Mouse (Mus musculus) embryonic facial prominence, embryonic 11.5 days (tissue): ENCODE results near the gene Chpf. TPM values are rescaled to one million over a fixed set of nuclear protein-coding genes. Genes with fewer than 3 reads are reported as not detected.

Source experiments
- ATAC-seq: fragments of 200-750 bp; cut with Nextera tagmentation; replicated peaks from 2 replicates; pipeline ENCODE4 v1.8.0; 2017; ENCODE audit warnings: low read depth; ENCODE audit not compliant: insufficient number of reproducible peaks, low FRiP score, low TSS enrichment
- DNase-seq: peaks from one replicate; pipeline ENCODE4 v3.0.0-alpha.2; 2015; ENCODE audit warnings: low spot score
- H3K27ac ChIP-seq: fragments of 300-500 bp; sonication (generic); replicated peaks from 2 replicates; pipeline ENCODE4 v1.5.1; 2014; ENCODE audit warnings: mild to moderate bottlenecking, low read depth, low read length, control low read depth
- H3K27me3 ChIP-seq: fragments of 300-500 bp; sonication (generic); 2 replicates; pipeline ENCODE4 v1.6.1; 2014; ENCODE audit warnings: mild to moderate bottlenecking, low read length, moderate library complexity, mixed read lengths; ENCODE audit not compliant: control insufficient read depth, insufficient read depth
- H3K36me3 ChIP-seq: fragments of 300-500 bp; sonication (generic); replicated peaks from 2 replicates; pipeline ENCODE4 v1.6.1; 2014; ENCODE audit warnings: low read depth, mild to moderate bottlenecking, low read length, moderate library complexity, mixed read lengths; ENCODE audit not compliant: control insufficient read depth, insufficient read depth
- H3K4me1 ChIP-seq: fragments of 300-500 bp; sonication (generic); 2 replicates; pipeline ENCODE4 v1.6.1; 2014; ENCODE audit warnings: low read length, mixed read lengths; ENCODE audit not compliant: control insufficient read depth, insufficient read depth
- H3K4me2 ChIP-seq: fragments of 300-500 bp; sonication (generic); 2 replicates; pipeline ENCODE4 v1.6.1; 2014; ENCODE audit warnings: low read depth, mild to moderate bottlenecking, control low read depth, low read length, moderate library complexity
- H3K4me3 ChIP-seq: fragments of 300-500 bp; sonication (generic); 2 replicates; pipeline ENCODE4 v1.5.1; 2014; ENCODE audit warnings: low read depth, low read length, control low read depth
- H3K9ac ChIP-seq: fragments of 300-500 bp; sonication (generic); replicated peaks from 2 replicates; pipeline ENCODE4 v1.6.1; 2014; ENCODE audit warnings: mild to moderate bottlenecking, control low read depth, low read length
- H3K9me3 ChIP-seq: fragments of 300-500 bp; sonication (generic); replicated peaks from 2 replicates; pipeline ENCODE4 v1.6.1; 2016; ENCODE audit warnings: mild to moderate bottlenecking, low read length, inconsistent platforms, mixed read lengths; ENCODE audit not compliant: control insufficient read depth
- WGBS: fragments of 180-500 bp; shearing (Covaris S2); extraction: QIAGEN DNeasy Blood & Tissue Kit; methylation state at CpG from one replicate; pipeline ENCODE4 v1.1.7; 2014; 5-methylcytosine and 5-hydroxymethylcytosine counted together
- polyA plus RNA-seq: library from polyadenylated mRNA; unstranded; fragments of >200 nt; fragmentation: Nextera tagmentation; extraction: Ambion mirVana; gene quantifications from 2 replicates; pipeline ENCODE4 v1.2.1, GENCODE M21; 2014

The Chpf gene
- polyA plus RNA-seq, 1 experiment from 2014 or later = 14.6 TPM

- Histone ChIP-seq H3K4me1 (peaks cover 3% of the 10 kb centered on the region), H3K36me3 (no peaks in the 10 kb centered on the region), H3K27me3 (peaks cover 11% of the 10 kb centered on the region), H3K4me2 (no peak overlapping the region), H3K4me3 (no peak overlapping the region), H3K9ac (no peak overlapping the region), H3K9me3 (no peaks in the 10 kb centered on the region), H3K27ac (no peak overlapping the region)
- ATAC-seq = no peak
- 13% methylated on average over 5 of the region's 5 CpGs for WGBS
- no peak for DNase-seq
Observed at GRCm38 (mm10) chr1:75455948-75456347, 23.2 kb downstream of the Chpf start.

GRCm38 (mm10) chr1:75455433-75455832, 23.7 kb downstream of the Chpf start:
- no peak overlapping the region for H3K4me2 ChIP-seq
- WGBS = 60% methylated on average over 3 of the region's 3 CpGs
- no peaks in the 10 kb centered on the region for H3K9me3 ChIP-seq
- H3K9ac ChIP-seq = no peak overlapping the region
- peaks cover 16% of the 10 kb centered on the region for H3K27me3 ChIP-seq
- no peak overlapping the region for H3K27ac ChIP-seq
- no peak overlapping the region for H3K4me3 ChIP-seq
- no peak for DNase-seq
- no peaks in the 10 kb centered on the region for H3K36me3 ChIP-seq
- peaks cover 8% of the 10 kb centered on the region for H3K4me1 ChIP-seq
- ATAC-seq = no peak

GRCm38 (mm10) chr1:75451900-75452299, 27.2 kb downstream of the Chpf start:
- no peaks in the 10 kb centered on the region for H3K36me3 ChIP-seq
- WGBS = 70% methylated on average over 5 of the region's 5 CpGs
- DNase-seq = no peak
- H3K9ac ChIP-seq = no peak overlapping the region
- H3K4me3 ChIP-seq = no peak overlapping the region
- H3K9me3 ChIP-seq = no peaks in the 10 kb centered on the region
- no peak overlapping the region for H3K4me2 ChIP-seq
- ATAC-seq = no peak
- no peak overlapping the region for H3K27ac ChIP-seq
- H3K27me3 ChIP-seq = peaks cover 30% of the 10 kb centered on the region
- peaks cover 31% of the 10 kb centered on the region for H3K4me1 ChIP-seq

- WGBS = 2% methylated on average over 35 of the region's 35 CpGs
- no peak for DNase-seq
- H3K4me2 ChIP-seq = peak within 1 kb of the TSS; percentile 46
- no peaks in the 10 kb centered on the region for H3K36me3 ChIP-seq
- peaks cover 32% of the 10 kb centered on the region for H3K4me1 ChIP-seq
- H3K9me3 ChIP-seq = no peaks in the 10 kb centered on the region
- no peak for ATAC-seq
- H3K4me3 ChIP-seq = peak within 1 kb of the TSS; percentile 26
- no peak within 1 kb of the TSS; the same call in 1 of the 2 replicates for H3K27ac ChIP-seq
- H3K27me3 ChIP-seq = peaks cover 30% of the 10 kb centered on the region
- peak within 1 kb of the TSS; percentile 54 for H3K9ac ChIP-seq
Observed at GRCm38 (mm10) chr1:75450314-75451005, 28.6 kb downstream of the Chpf start, which contains the start of gene Asic4. Gene Asic4 (plus strand): TSS chr1:75450436.

- Histone ChIP-seq H3K9ac (no peak overlapping the region; the same call in 1 of the 2 replicates), H3K4me1 (peaks cover 34% of the 10 kb centered on the region), H3K4me3 (no peak overlapping the region), H3K27ac (no peak overlapping the region; the same call in 1 of the 2 replicates), H3K27me3 (peaks cover 30% of the 10 kb centered on the region), H3K36me3 (no peaks in the 10 kb centered on the region), H3K4me2 (no peak overlapping the region), H3K9me3 (no peaks in the 10 kb centered on the region)
- WGBS = 3% methylated on average over 8 of the region's 8 CpGs
- no peak for DNase-seq
- ATAC-seq = no peak
Observed at GRCm38 (mm10) chr1:75449377-75450135, 29.6 kb downstream of the Chpf start.

- no peaks in the 10 kb centered on the region for H3K9me3 ChIP-seq
- peaks cover 37% of the 10 kb centered on the region for H3K4me1 ChIP-seq
- H3K27ac ChIP-seq = 0 out of 2 replicates have a peak overlapping the region, but pooled peaks have one; percentile 28
- no peak overlapping the region; the same call in 1 of the 2 replicates for H3K9ac ChIP-seq
- no peak for ATAC-seq
- DNase-seq = no peak
- no peak overlapping the region for H3K4me3 ChIP-seq
- no peaks in the 10 kb centered on the region for H3K36me3 ChIP-seq
- H3K4me2 ChIP-seq = peak overlapping the region; percentile 0; the same call in 1 of the 2 replicates
- H3K27me3 ChIP-seq = peaks cover 30% of the 10 kb centered on the region
- WGBS = 0% methylated on average over 14 of the region's 14 CpGs
Observed at GRCm38 (mm10) chr1:75448937-75449336, 30.2 kb downstream of the Chpf start.

GRCm38 (mm10) chr1:75448052-75448431, 31.1 kb downstream of the Chpf start:
- Histone ChIP-seq H3K4me1 (peaks cover 41% of the 10 kb centered on the region), H3K9ac (no peak overlapping the region), H3K9me3 (no peaks in the 10 kb centered on the region), H3K4me2 (peak overlapping the region; percentile 27; the same call in 1 of the 2 replicates), H3K27ac (peak overlapping the region; percentile 30; the same call in 1 of the 2 replicates), H3K27me3 (peaks cover 28% of the 10 kb centered on the region), H3K36me3 (no peaks in the 10 kb centered on the region), H3K4me3 (no peak overlapping the region)
- ATAC-seq = no peak
- WGBS = 3% methylated on average over 7 of the region's 7 CpGs
- no peak for DNase-seq
